Mouse (Mus musculus): ENCODE measurements around the gene 1110065P20Rik.

Gene 1110065P20Rik

GRCm38 (mm10) chr4:124838035-124838700 lies 12.8 kb downstream of the 1110065P20Rik start:
- no peak for DNase-seq

- DNase-seq, result no peak
Observed at GRCm38 (mm10) chr4:124832796-124833195, 18.2 kb downstream of the 1110065P20Rik start.

GRCm38 (mm10) chr4:124829671-124830070 lies 21.3 kb downstream of the 1110065P20Rik start:
- no peak for DNase-seq

- DNase-seq, result no peak
Observed at GRCm38 (mm10) chr4:124825371-124825965, 25.5 kb downstream of the 1110065P20Rik start.

GRCm38 (mm10) chr4:124824967-124825366 lies 26.0 kb downstream of the 1110065P20Rik start:
- DNase-seq, result no peak

GRCm38 (mm10) chr4:124818832-124819231 lies 32.2 kb downstream of the 1110065P20Rik start:
- DNase-seq, result no peak

- DNase-seq, result peak; percentile 84
Observed at GRCm38 (mm10) chr4:124817803-124818202, 33.2 kb downstream of the 1110065P20Rik start.

- no peak for DNase-seq
Observed at GRCm38 (mm10) chr4:124815901-124816300, 35.1 kb downstream of the 1110065P20Rik start.

- DNase-seq, result no peak
Observed at GRCm38 (mm10) chr4:124811347-124811975, 39.5 kb downstream of the 1110065P20Rik start.

- no peak for DNase-seq
Observed at GRCm38 (mm10) chr4:124810056-124810455, 40.9 kb downstream of the 1110065P20Rik start.

GRCm38 (mm10) chr4:124809136-124809883 lies 41.7 kb downstream of the 1110065P20Rik start:
- peak; percentile 70 for DNase-seq

GRCm38 (mm10) chr4:124808511-124808910 lies 42.5 kb downstream of the 1110065P20Rik start:
- DNase-seq, result peak; percentile 42

- DNase-seq, result no peak
Observed at GRCm38 (mm10) chr4:124803406-124803805, 47.6 kb downstream of the 1110065P20Rik start.

GRCm38 (mm10) chr4:124802309-124803260 lies 48.4 kb downstream of the 1110065P20Rik start:
- peak; percentile 97 for DNase-seq

- DNase-seq, result peak; percentile 87
Observed at GRCm38 (mm10) chr4:124801552-124802308, 49.3 kb downstream of the 1110065P20Rik start, which contains the start of gene Mtf1. Gene Mtf1, plus strand, starts transcription at chr4:124802104.
